Mouse (Mus musculus) C2C12 (cell line): Measurements from ENCODE around the gene Dnah6. TPM values are rescaled to one million over a fixed set of nuclear protein-coding genes. Genes with fewer than 3 reads are reported as not detected.

Experiments
- H3K27me3 ChIP-seq: one replicate; pipeline ENCODE4 v1.6.1; 2011; ENCODE audit not compliant: control insufficient read depth, insufficient read depth, insufficient read length
- H3K36me3 ChIP-seq: one replicate; pipeline ENCODE4 v1.6.1; 2011; ENCODE audit not compliant: control insufficient read depth, insufficient read depth
- H3K4me3 ChIP-seq: one replicate; pipeline ENCODE4 v1.5.1; 2011; ENCODE audit warnings: mild to moderate bottlenecking, control low read depth; ENCODE audit not compliant: poor library complexity, insufficient read depth, severe bottlenecking
- H3K79me2 ChIP-seq: one replicate; pipeline ENCODE4 v1.6.1; 2011; ENCODE audit not compliant: control insufficient read depth, insufficient read depth
- H3K79me3 ChIP-seq: one replicate; pipeline ENCODE4 v1.6.1; 2011; ENCODE audit warnings: low read depth, control low read depth
- H3ac ChIP-seq: one replicate; pipeline ENCODE3; 2011; ENCODE audit warnings: low read depth; ENCODE audit not compliant: control insufficient read depth, insufficient read length
- CEBPB ChIP-seq: IDR thresholded peaks from one replicate; pipeline ENCODE4 v1.6.1; 2011; ENCODE audit warnings: low read depth, mild to moderate bottlenecking, control low read depth, moderate library complexity
- CTCF ChIP-seq: IDR thresholded peaks from one replicate; pipeline ENCODE4 v1.5.1; 2011; ENCODE audit not compliant: control insufficient read depth, insufficient read depth, insufficient read length
- FOSL1 ChIP-seq: IDR thresholded peaks from one replicate; pipeline ENCODE4 v1.8.0; 2011; ENCODE audit warnings: mild to moderate bottlenecking, low read length; ENCODE audit not compliant: poor library complexity, insufficient read depth, severe bottlenecking
- MAX ChIP-seq: IDR thresholded peaks from one replicate; pipeline ENCODE4 v1.6.1; 2011; ENCODE audit warnings: mild to moderate bottlenecking, control low read depth
- MYOD1 ChIP-seq: IDR thresholded peaks from one replicate; pipeline ENCODE4 v1.6.1; 2011; ENCODE audit warnings: low read depth; ENCODE audit not compliant: control insufficient read depth, insufficient read length
- MYOG ChIP-seq: IDR thresholded peaks from one replicate; pipeline ENCODE4 v1.6.1; 2011; ENCODE audit not compliant: control insufficient read depth, insufficient read length; ENCODE audit errors: extremely low read depth
- USF1 ChIP-seq: IDR thresholded peaks from one replicate; pipeline ENCODE4 v1.6.1; 2011; ENCODE audit warnings: low read depth, mild to moderate bottlenecking, control low read depth, moderate library complexity
- polyA plus RNA-seq: library from polyadenylated mRNA; unstranded; fragments of >200 nt; fragmentation: generic; extraction: Trizol; gene quantifications from one replicate; pipeline ENCODE4 v1.2.1, GENCODE M21; 2012; ENCODE audit warnings: missing spikeins

The Dnah6 gene
- polyA plus RNA-seq, 1 experiment: 0.20 TPM

- Histone ChIP-seq H3K79me2 (no peaks in the 10 kb centered on the region), H3ac (no peak overlapping the region), H3K79me3 (no peaks in the 10 kb centered on the region), H3K36me3 (no peaks in the 10 kb centered on the region), H3K4me3 (no peak overlapping the region), H3K27me3 (no peaks in the 10 kb centered on the region)
- peak; percentile 9 for TF ChIP-seq CTCF
- TF ChIP-seq CEBPB: no peak
Observed at GRCm38 (mm10) chr6:73020061-73020460, 201.4 kb downstream of the Dnah6 start.

DNA sequence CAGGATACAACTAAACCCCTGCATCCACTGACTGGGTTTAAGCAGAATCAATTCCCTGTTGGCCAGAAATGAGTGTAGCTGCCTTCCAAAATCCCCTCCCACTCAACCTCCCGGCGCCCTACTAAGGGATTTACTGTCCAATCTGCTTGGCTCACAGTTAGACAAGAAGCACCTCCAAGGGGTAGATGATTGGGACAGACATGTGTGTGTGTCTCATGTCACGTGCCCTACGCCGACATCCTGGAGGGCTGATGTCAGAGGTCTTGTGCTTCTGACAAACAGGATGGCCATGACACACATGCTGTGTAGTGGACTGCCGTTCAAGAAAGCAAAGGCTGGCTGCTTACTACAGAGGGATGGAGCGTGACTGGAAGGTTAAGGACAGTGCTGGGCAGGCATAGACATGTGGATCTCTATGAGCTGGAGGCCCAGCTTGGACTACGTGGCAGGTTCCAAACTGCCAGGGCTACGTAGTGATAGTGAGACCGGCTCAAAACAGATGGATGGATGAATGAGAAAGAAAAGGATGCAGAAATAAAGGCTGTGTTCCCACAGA is 202.6 kb downstream of the Dnah6 start:
- H3K79me3 ChIP-seq: no peaks in the 10 kb centered on the region
- H3K36me3 ChIP-seq: no peaks in the 10 kb centered on the region
- no peak for TF ChIP-seq USF1
- TF ChIP-seq MYOG: no peak
- TF ChIP-seq CEBPB: no peak
- TF ChIP-seq MYOD1: no peak
- TF ChIP-seq MAX: no peak
- no peak for TF ChIP-seq CTCF
- no peak for TF ChIP-seq FOSL1
- no peaks in the 10 kb centered on the region for H3K27me3 ChIP-seq
- no peak overlapping the region for H3K4me3 ChIP-seq
- H3K79me2 ChIP-seq: no peaks in the 10 kb centered on the region
- no peak overlapping the region for H3ac ChIP-seq

- Histone ChIP-seq H3K36me3 (no peaks in the 10 kb centered on the region), H3K79me2 (no peaks in the 10 kb centered on the region), H3K4me3 (no peak overlapping the region), H3ac (no peak overlapping the region), H3K27me3 (no peaks in the 10 kb centered on the region), H3K79me3 (no peaks in the 10 kb centered on the region)
- TF ChIP-seq MAX: no peak
- peak; percentile 57 for TF ChIP-seq MYOD1
Observed at GRCm38 (mm10) chr6:73014317-73015160, 206.9 kb downstream of the Dnah6 start.

DNA sequence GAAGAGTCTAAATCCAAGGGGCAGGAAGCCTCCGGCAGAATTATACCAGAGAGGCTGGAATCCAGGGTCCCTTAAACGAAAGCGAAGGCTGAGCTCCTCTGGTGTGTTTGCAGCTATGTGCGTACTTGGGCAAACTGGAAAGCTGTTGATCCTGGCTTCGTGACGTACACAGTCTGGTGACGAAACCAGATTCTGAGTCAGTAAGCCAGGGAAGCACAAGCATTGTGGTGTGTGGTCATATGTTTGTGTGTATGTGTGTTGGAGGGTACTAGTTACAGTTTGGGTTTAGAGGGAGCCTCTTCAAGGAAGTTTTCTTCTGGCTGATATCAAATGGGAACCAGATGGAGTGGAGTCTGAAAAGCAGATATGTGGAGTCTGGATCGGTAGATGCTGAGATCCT is 208.5 kb downstream of the Dnah6 start:
- Histone ChIP-seq H3K79me2 (no peaks in the 10 kb centered on the region), H3K4me3 (no peak overlapping the region), H3ac (no peak overlapping the region), H3K79me3 (no peaks in the 10 kb centered on the region), H3K36me3 (no peaks in the 10 kb centered on the region), H3K27me3 (no peaks in the 10 kb centered on the region)
- no peak for TF ChIP-seq USF1
- no peak for TF ChIP-seq FOSL1
- no peak for TF ChIP-seq CEBPB
- no peak for TF ChIP-seq CTCF

DNA sequence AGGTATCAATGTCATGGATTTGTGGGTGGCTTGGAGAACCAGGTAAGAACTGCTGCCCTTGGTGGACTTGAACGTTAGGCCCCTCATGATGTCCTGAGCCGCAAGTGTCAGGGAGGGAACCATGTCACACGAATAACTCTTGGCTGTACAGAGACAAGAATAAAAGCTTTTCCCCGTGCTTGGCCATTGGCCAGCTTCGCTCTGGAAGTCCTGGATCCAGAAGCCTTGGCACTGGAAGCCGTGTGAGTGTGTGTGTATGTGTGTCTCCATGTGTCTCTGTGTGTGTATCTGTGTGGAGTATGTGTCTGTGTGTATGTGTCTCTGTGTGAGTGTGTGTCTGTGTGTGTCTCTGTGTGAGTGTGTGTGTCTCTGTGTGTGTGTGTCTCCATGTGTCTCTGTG is 209.6 kb downstream of the Dnah6 start:
- Histone ChIP-seq H3K36me3 (no peaks in the 10 kb centered on the region), H3K79me2 (no peaks in the 10 kb centered on the region), H3ac (no peak overlapping the region), H3K79me3 (no peaks in the 10 kb centered on the region), H3K27me3 (no peaks in the 10 kb centered on the region), H3K4me3 (no peak overlapping the region)
- TF ChIP-seq MYOD1 (no peak), USF1 (no peak), MAX (no peak), CEBPB (no peak), MYOG (no peak), FOSL1 (no peak), CTCF (no peak)

DNA sequence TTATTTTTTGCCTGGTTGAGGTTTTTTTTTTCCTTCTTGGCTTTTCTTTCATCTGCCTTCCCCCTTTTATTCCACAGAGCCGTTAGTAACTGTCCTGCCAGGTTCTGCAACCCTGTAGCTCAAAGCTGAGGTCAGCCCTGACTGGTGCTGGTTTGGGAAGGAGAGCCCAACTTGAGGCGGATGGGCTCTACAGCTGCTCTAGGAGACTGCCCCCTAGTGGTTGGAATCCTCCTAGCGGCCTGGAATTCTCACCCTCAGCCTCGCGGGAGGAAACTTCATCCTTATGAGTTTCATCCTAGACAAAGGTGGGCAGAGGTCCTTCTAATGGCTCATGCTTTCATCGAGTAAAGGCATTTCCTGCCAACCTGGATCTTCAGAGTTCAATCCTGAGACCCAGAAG is 211.4 kb downstream of the Dnah6 start:
- Histone ChIP-seq H3K36me3 (no peaks in the 10 kb centered on the region), H3K79me2 (no peaks in the 10 kb centered on the region), H3K4me3 (no peak overlapping the region), H3K79me3 (no peaks in the 10 kb centered on the region), H3K27me3 (no peaks in the 10 kb centered on the region), H3ac (no peak overlapping the region)
- TF ChIP-seq CEBPB: no peak
- TF ChIP-seq CTCF: peak; percentile 1
